Mouse (Mus musculus) neural tube, embryonic 13.5 days (tissue): ENCODE measurements around the gene Ap3b2. TPM values are rescaled to one million over a fixed set of nuclear protein-coding genes. Genes with fewer than 3 reads are reported as not detected.

Source experiments
- ATAC-seq: fragments of 200-750 bp; cut with Nextera tagmentation; 2 replicates; pipeline ENCODE4 v1.8.0; 2017; ENCODE audit warnings: low read depth, mild to moderate bottlenecking, moderate TSS enrichment, moderate library complexity
- H3K27ac ChIP-seq: fragments of 300-500 bp; sonication (generic); replicated peaks from 2 replicates; pipeline ENCODE4 v1.5.1; 2015; ENCODE audit warnings: moderate library complexity, mild to moderate bottlenecking, inconsistent platforms
- H3K27me3 ChIP-seq: fragments of 300-500 bp; sonication (generic); 2 replicates; pipeline ENCODE4 v1.6.1; 2015; ENCODE audit warnings: mild to moderate bottlenecking, inconsistent platforms
- H3K36me3 ChIP-seq: fragments of 300-500 bp; sonication (generic); 2 replicates; pipeline ENCODE4 v1.6.1; 2015; ENCODE audit warnings: mild to moderate bottlenecking, inconsistent platforms
- H3K4me1 ChIP-seq: fragments of 300-500 bp; sonication (generic); replicated peaks from 2 replicates; pipeline ENCODE4 v1.6.1; 2015; ENCODE audit warnings: inconsistent platforms
- H3K4me2 ChIP-seq: fragments of 300-500 bp; sonication (generic); 2 replicates; pipeline ENCODE4 v1.6.1; 2015; ENCODE audit warnings: inconsistent platforms, mild to moderate bottlenecking, moderate library complexity
- H3K4me3 ChIP-seq: fragments of 300-500 bp; sonication (generic); 2 replicates; pipeline ENCODE4 v1.5.1; 2015; ENCODE audit warnings: mild to moderate bottlenecking, inconsistent platforms
- H3K9ac ChIP-seq: fragments of 300-500 bp; sonication (generic); 2 replicates; pipeline ENCODE4 v1.6.1; 2015; ENCODE audit warnings: moderate library complexity, mild to moderate bottlenecking, inconsistent platforms
- H3K9me3 ChIP-seq: fragments of 300-500 bp; sonication (generic); 2 replicates; pipeline ENCODE4 v1.6.1; 2016; ENCODE audit warnings: inconsistent platforms
- WGBS: fragments of 180-500 bp; shearing (Covaris S2); methylation state at CpG from one replicate; pipeline ENCODE4 v1.1.7; 2015; 5-methylcytosine and 5-hydroxymethylcytosine counted together
- microRNA counts: library from miRNA; unstranded; fragments of <30 nt; microRNA quantifications from one replicate; lab custom pipeline; 2016
- polyA plus RNA-seq: library from polyadenylated mRNA; unstranded; fragments of >200 nt; fragmentation: Nextera tagmentation; extraction: Ambion mirVana; gene quantifications from 2 replicates; pipeline ENCODE4 v1.2.1, GENCODE M21; 2015

The Ap3b2 gene
- polyA plus RNA-seq, 1 experiment from 2014 or later: 127 TPM

- H3K36me3 ChIP-seq: peaks cover 95% of the 10 kb centered on the region
- no peak for ATAC-seq
- no peak overlapping the region for H3K27ac ChIP-seq
Measured at GRCm38 (mm10) chr7:81464906-81465450, 28.7 kb downstream of the Ap3b2 start.

GRCm38 (mm10) chr7:81464116-81464515 is 29.6 kb downstream of the Ap3b2 start:
- Histone ChIP-seq H3K4me2 (no peak overlapping the region), H3K9me3 (no peaks in the 10 kb centered on the region), H3K36me3 (peaks cover 93% of the 10 kb centered on the region), H3K4me1 (no peaks in the 10 kb centered on the region), H3K4me3 (no peak overlapping the region), H3K27me3 (0 out of 2 replicates have a peak, but pooled peaks cover 6% of the 10 kb centered on the region), H3K9ac (no peak overlapping the region), H3K27ac (no peak overlapping the region)
- no peak for ATAC-seq
- WGBS: 7% methylated on average over 4 of the region's 4 CpGs

More at GRCm38 (mm10) chr7:81464906-81465450, 28.7 kb downstream of the Ap3b2 start:
- no peak overlapping the region for H3K4me3 ChIP-seq
- H3K4me2 ChIP-seq: no peak overlapping the region
- 81% methylated on average over 9 of the region's 9 CpGs for WGBS
- H3K4me1 ChIP-seq: no peaks in the 10 kb centered on the region
- H3K9me3 ChIP-seq: no peaks in the 10 kb centered on the region
- H3K9ac ChIP-seq: no peak overlapping the region
- H3K27me3 ChIP-seq: 0 out of 2 replicates have a peak, but pooled peaks cover 6% of the 10 kb centered on the region

- Histone ChIP-seq H3K27me3 (peaks cover 17% of the 10 kb centered on the region), H3K9ac (no peak overlapping the region), H3K4me2 (no peak overlapping the region), H3K4me3 (no peak overlapping the region), H3K9me3 (no peaks in the 10 kb centered on the region), H3K27ac (no peak overlapping the region), H3K36me3 (peaks cover 82% of the 10 kb centered on the region), H3K4me1 (no peaks in the 10 kb centered on the region)
- WGBS: 88% methylated on average over 3 of the region's 3 CpGs
- no peak for ATAC-seq
Measured at GRCm38 (mm10) chr7:81462815-81463214, 30.9 kb downstream of the Ap3b2 start.

- H3K36me3 ChIP-seq: peaks cover 9% of the 10 kb centered on the region
- H3K4me3 ChIP-seq: peak within 1 kb of the TSS; percentile 55
- ATAC-seq: peak; percentile 38; the same call in 1 of the 2 replicates
- peak within 1 kb of the TSS; percentile 90 for H3K4me2 ChIP-seq
- H3K9me3 ChIP-seq: no peaks in the 10 kb centered on the region
- peaks cover 80% of the 10 kb centered on the region for H3K27me3 ChIP-seq
- peak within 1 kb of the TSS; percentile 64 for H3K9ac ChIP-seq
- H3K4me1 ChIP-seq: peaks cover 31% of the 10 kb centered on the region
- WGBS: under 1% methylated on average over 28 of the region's 28 CpGs
- no peak within 1 kb of the TSS for H3K27ac ChIP-seq
Measured at GRCm38 (mm10) chr7:81455155-81455651, 38.5 kb downstream of the Ap3b2 start, which contains the start of gene Cpeb1. Gene Cpeb1 (minus strand): TSS chr7:81455465.

GRCm38 (mm10) chr7:81454331-81455039 is 39.2 kb downstream of the Ap3b2 start:
- Histone ChIP-seq H3K9ac (peak overlapping the region; percentile 64), H3K27ac (no peak overlapping the region), H3K9me3 (no peaks in the 10 kb centered on the region), H3K27me3 (peaks cover 81% of the 10 kb centered on the region), H3K4me1 (peaks cover 31% of the 10 kb centered on the region), H3K4me2 (peak overlapping the region; percentile 90), H3K36me3 (0 out of 2 replicates have a peak, but pooled peaks cover 5% of the 10 kb centered on the region), H3K4me3 (peak overlapping the region; percentile 55)
- ATAC-seq: peak; percentile 54
- under 1% methylated on average over 80 of the region's 87 CpGs for WGBS

- Histone ChIP-seq H3K4me3 (peak overlapping the region; percentile 55), H3K4me2 (peak overlapping the region; percentile 90), H3K27me3 (peaks cover 84% of the 10 kb centered on the region), H3K9me3 (no peaks in the 10 kb centered on the region), H3K36me3 (no peaks in the 10 kb centered on the region), H3K27ac (no peak overlapping the region), H3K4me1 (peaks cover 31% of the 10 kb centered on the region), H3K9ac (peak overlapping the region; percentile 64)
- WGBS: 4% methylated on average over 70 of the region's 84 CpGs
- peak; percentile 69 for ATAC-seq
Measured at GRCm38 (mm10) chr7:81453443-81454274, 40.1 kb downstream of the Ap3b2 start.

GRCm38 (mm10) chr7:81452971-81453441 is 40.7 kb downstream of the Ap3b2 start:
- H3K9ac ChIP-seq: peak overlapping the region; percentile 49
- WGBS: 4% methylated on average over 21 of the region's 21 CpGs

More at GRCm38 (mm10) chr7:81452971-81453441, 40.7 kb downstream of the Ap3b2 start:
- H3K27me3 ChIP-seq: peaks cover 78% of the 10 kb centered on the region
- H3K4me1 ChIP-seq: peaks cover 31% of the 10 kb centered on the region
- no peaks in the 10 kb centered on the region for H3K9me3 ChIP-seq
- H3K4me2 ChIP-seq: peak overlapping the region; percentile 90
- peak overlapping the region; percentile 55 for H3K4me3 ChIP-seq
- ATAC-seq: peak; percentile 20; the same call in 1 of the 2 replicates
- H3K27ac ChIP-seq: no peak overlapping the region
- H3K36me3 ChIP-seq: no peaks in the 10 kb centered on the region

MicroRNAs encoded within 50 kb of the gene (microRNA counts, 519-probe panel; counts per million panel counts)
- microRNA mmu-miR-1839-3p (lab: Ali Mortazavi, UCI) (1,833 counts per million, percentile 12 among the panel's probes with 10 or more counts), microRNA mmu-miR-1839-5p (lab: Ali Mortazavi, UCI) (3,414 counts per million, percentile 46 among the panel's probes with 10 or more counts)

Other genes starting within 250 kb of the Ap3b2 start
- gene Rps17, start 148.7 kb downstream of the Ap3b2 start, polyA plus RNA-seq: 804 and 855 TPM in 2 replicates
- 4.7 and 7.3 TPM in 2 replicates for gene Cpeb1, start 38.5 kb downstream of the Ap3b2 start, polyA plus RNA-seq
- not detected in 2 replicates for gene BC048679, start 4.4 kb upstream of the Ap3b2 start, polyA plus RNA-seq
- 0.10 and 0.29 TPM in 2 replicates for gene Fsd2, start 73.0 kb upstream of the Ap3b2 start, polyA plus RNA-seq
- 7.1 and 8.0 TPM in 2 replicates for gene Whamm, start 77.3 kb upstream of the Ap3b2 start, polyA plus RNA-seq
- 30.5 and 31.9 TPM in 2 replicates for gene Homer2, start 213.6 kb upstream of the Ap3b2 start, polyA plus RNA-seq